Mouse (Mus musculus): ENCODE measurements around the gene Rps6kl1.
A peak's percentile ranks its signal among the peaks of the same experiment; 100 is the strongest.

Gene Rps6kl1

GRCm38 (mm10) chr12:85151002-85151774 lies at the start of gene Rps6kl1:
Gene Rps6kl1 (minus strand): TSS chr12:85151264.
- no peak for DNase-seq (ENCODE audit: low spot score in 2 of 2)

DNA sequence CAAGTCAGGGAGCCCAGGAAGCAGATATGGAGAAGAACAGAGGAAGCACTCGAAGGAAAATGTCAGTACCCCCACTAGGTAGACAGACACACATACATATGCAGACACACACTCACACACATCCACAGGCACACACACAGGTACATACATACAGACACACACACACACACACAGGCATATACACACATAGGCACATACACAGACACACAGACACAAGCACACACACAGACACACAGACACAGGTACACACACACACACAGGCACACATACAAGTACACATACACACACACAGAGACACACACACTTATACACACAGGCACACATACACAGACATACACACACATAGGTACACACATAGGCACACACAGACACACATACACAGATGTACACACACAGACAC lies 48.9 kb upstream of the Rps6kl1 start:
- no peak for DNase-seq (ENCODE audit: low spot score in 2 of 2)

DNA sequence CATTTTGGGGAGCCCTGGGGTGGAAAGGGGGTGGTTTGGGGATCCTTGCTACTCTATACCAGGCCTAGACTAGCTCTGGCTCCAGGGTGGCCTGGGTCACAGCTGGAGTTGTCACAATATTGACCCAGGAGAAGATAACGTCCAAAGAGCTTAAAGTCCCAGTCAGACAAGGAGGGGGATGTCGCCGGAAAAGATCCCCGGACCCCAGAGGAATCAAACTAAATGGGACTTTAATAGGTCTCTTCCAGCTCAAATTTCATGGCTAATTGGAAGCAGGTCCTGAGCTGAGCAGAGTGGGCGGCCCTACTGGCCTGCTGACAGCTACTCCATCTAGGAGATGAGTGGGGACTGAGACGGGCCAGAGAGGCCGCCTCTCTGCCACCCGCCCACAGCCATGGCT lies 46.9 kb upstream of the Rps6kl1 start:
- DNase-seq (ENCODE audit: low spot score in 2 of 2), result no peak

DNA sequence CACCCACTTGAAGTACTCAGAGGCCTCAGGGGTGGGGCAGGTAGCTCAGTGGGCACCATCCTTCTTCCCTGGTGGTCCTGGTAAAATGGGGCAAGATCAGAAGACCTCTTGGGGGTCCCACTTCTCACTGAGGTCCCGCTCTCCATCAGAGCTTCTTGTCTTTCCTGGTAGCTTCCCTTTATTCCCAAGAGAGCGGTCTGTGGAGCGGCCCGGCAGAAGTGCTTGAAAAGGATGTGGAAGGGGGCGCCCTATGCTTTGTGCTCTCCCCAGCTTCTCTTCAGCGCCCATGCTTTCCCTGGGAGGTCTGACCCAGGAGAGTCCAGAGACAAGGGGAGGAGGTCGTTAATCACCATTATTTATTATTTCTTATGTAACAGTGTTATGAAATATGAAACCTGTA lies 46.3 kb upstream of the Rps6kl1 start:
- DNase-seq (ENCODE audit: low spot score in 2 of 2), result no peak

DNA sequence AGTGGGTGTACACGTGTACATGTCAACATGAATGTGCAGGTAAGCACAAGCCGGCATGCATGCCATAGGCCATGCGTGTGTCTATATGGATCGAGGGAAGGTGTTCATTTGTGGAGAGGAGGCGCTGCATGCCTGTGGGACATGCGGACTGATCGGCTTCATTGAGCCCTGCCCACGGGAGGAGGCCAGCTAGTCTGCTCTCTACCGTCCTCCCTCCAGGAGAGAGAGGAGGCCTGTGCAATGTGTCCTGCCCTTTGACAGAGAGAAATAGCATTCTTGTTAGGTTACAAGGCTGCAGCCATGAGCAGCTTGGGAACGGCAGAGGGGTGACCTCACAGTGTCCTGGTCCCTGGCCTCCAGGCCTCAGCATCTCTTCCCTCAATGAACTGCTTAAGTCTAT lies 45.1 kb upstream of the Rps6kl1 start:
- no peak for DNase-seq (ENCODE audit: low spot score in 2 of 2)

DNA sequence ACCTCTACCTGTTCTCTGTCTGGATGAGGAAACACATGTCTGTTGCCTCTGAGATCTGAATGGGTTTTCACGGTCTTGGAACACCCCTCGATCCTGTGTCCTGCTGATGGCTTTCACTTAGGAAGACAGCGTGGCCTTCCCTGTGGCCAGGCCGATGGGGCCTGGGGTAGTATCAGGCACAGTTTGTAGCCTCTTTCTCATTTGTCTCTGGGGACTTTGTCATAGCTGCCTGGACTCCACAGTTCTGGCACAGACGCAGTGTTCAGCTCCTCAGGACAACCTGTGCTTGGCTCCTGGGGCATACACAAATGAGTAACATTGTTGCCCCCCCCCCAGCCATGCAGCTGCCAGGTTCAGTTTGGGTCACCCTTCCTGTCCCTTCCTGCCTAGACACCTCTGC lies 44.0 kb upstream of the Rps6kl1 start:
- no peak for DNase-seq (ENCODE audit: low spot score in 2 of 2)

DNA sequence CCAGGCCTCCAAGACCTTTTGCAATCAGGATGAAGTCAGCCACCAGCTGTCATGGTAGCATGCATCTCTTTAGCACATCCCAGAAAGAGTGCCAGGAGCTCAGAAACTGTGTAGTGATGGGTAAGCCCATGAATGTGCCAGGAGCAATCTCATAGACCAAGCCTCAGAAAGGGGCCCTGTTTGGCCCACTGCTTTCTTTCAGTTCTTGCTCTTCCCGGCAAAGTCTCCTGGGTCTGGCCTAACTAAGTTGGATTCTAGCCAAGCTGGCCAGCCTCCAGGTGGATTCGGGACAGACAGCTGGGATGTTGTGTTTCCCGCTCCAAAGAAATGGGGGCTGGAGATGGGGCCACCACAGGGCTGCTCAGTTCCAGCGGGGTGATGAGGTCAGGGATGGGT lies 43.6 kb upstream of the Rps6kl1 start:
- peak; percentile 44 to 71 for DNase-seq (ENCODE audit: low spot score in 2 of 2)

DNA sequence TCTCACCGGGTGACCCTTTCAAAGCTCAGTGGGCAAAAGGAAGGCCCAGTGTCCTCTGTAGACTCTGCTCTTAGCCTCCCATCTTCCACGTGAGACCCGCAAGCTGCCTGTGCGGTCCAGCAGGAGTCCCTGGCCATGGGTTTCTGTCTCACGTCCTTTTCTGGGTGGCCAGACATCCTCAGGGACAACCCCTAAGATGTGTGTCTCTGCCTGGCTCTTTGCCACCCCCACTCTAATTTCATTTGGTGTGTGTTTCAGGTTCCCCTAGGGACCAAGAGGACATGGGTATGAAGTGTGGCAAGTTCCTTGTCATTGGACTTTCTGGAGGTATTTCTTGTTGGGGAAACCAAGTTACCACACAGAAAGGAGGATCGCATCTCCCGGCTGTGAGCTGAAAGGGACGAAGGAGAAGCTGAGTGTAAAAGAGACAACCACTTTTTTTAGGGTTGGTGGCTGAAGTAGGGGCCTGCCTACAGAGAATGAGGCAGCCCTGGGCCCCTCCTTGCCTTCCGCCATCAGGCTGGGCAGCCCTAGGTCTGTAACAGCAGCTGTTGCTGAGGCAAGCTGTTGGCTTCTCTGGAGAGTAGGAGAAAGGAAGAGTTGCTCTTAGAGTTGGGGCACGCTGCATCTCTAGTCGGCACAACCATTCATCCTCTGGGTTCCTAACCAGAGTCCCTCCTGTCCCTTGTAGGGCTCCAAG lies 43.0 kb upstream of the Rps6kl1 start:
- no peak for DNase-seq (ENCODE audit: low spot score in 2 of 2)

DNA sequence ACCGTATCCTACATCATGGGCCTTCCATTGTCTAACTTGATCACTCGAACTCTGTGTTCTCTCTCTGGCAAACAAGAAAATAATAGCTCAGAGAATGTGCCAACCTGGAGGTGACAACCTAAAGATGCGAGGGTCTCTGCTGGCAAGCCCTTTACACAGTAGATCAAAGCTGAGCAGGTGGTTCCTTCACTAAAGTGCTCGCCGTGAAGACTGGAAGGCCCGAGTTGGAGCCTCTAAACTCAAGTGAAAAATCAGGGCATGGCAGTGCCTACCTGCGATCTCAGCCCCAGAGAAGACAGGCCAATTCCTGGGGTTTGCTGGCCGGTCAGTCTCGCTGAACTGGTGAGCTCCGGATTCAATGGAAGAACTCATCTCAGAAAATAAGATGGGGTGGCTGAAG lies 42.1 kb upstream of the Rps6kl1 start:
- DNase-seq (ENCODE audit: low spot score in 2 of 2), result no peak

- DNase-seq (ENCODE audit: low spot score in 2 of 2), result peak; percentile 37 to 61
These were observed 41.5 kb upstream of the Rps6kl1 start for GRCm38 (mm10) chr12:85192461-85193108.

- no peak for DNase-seq (ENCODE audit: low spot score in 2 of 2)
These were observed 39.2 kb upstream of the Rps6kl1 start for GRCm38 (mm10) chr12:85190290-85190689.

DNA sequence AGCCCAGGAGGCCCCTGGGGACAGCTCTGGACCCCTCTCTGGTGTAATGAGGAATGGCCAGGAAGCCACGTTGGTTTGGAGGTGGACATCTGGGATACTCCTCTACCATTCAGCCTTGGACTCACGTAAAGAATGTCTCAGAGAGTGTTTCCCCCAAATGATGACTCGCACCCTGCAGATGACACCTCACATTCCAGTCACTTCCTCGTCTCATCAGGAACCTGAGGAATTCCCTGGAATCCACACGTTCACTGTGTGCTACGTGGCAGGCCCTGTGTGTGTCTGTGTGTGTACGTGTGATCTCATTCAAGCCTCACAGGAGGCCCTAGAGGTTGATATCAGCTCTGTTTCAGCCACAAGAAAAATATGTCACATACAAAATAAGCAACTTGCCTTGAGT lies 35.3 kb upstream of the Rps6kl1 start:
- no peak for DNase-seq (ENCODE audit: low spot score in 2 of 2)

DNA sequence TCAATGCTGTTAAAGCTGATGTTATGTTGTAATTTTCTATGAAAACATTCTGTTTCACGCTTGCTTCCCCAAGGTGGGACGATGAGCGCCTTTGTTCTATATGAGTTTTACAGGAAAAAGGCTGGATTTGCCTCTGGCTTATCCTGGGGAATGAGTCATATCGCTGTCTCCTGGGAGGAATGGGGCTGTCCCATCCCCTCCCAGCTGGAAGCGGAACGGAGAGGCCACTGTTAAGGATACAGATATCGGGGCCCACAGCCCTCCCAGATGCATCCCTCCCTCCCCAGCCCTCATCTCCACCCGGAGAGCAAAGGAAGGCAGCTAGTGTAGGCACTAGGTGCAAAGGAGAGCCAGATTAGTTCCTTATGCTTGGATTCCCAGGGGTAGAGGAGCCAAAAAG lies 34.7 kb upstream of the Rps6kl1 start:
- no peak for DNase-seq (ENCODE audit: low spot score in 2 of 2)

- no peak for DNase-seq (ENCODE audit: low spot score in 2 of 2)
These were observed 33.1 kb upstream of the Rps6kl1 start for GRCm38 (mm10) chr12:85184118-85184517.

GRCm38 (mm10) chr12:85182898-85183297 lies 31.8 kb upstream of the Rps6kl1 start:
- DNase-seq (ENCODE audit: low spot score in 2 of 2), result no peak

GRCm38 (mm10) chr12:85182345-85182643 lies 31.2 kb upstream of the Rps6kl1 start:
- no peak for DNase-seq (ENCODE audit: low spot score in 2 of 2)

- DNase-seq (ENCODE audit: low spot score in 2 of 2), result no peak
These were observed 30.6 kb upstream of the Rps6kl1 start for GRCm38 (mm10) chr12:85181475-85182344.

DNA sequence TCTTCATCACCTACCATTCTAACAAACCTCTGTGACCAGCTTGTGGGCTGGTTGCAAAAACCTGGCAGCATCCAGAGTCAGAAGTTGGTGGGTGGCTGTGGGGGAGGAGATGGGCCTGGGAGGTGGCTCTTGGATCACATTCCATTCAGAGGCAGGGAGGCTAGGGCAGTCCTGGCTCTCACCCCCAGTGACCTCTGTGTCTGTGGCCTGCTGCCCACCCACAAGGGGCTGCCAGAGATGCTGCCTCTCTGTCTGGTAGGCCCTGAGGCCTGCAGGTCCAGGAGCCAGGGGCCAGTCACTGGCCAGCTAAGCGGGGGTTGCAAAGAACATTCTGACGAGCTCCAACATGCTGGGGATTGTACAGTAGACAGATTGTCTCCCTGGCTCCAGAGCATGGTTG lies 27.2 kb upstream of the Rps6kl1 start:
- DNase-seq (ENCODE audit: low spot score in 2 of 2), result no peak

- no peak for DNase-seq (ENCODE audit: low spot score in 2 of 2)
These were observed 26.7 kb upstream of the Rps6kl1 start, which contains the start of gene Pgf for GRCm38 (mm10) chr12:85177740-85178239. Gene Pgf (minus strand): TSS chr12:85177790.

- DNase-seq (ENCODE audit: low spot score in 2 of 2), result no peak
These were observed 25.9 kb upstream of the Rps6kl1 start for GRCm38 (mm10) chr12:85176846-85177523.

Measured in urinary bladder, postnatal 36 days (tissue).